Mouse (Mus musculus): ENCODE data around the gene Col11a2. TPM values are rescaled to one million over a fixed set of nuclear protein-coding genes. Genes with fewer than 3 reads are reported as not detected.

Gene Col11a2
- polyA plus RNA-seq, 1 experiment = 10.7 TPM

DNA sequence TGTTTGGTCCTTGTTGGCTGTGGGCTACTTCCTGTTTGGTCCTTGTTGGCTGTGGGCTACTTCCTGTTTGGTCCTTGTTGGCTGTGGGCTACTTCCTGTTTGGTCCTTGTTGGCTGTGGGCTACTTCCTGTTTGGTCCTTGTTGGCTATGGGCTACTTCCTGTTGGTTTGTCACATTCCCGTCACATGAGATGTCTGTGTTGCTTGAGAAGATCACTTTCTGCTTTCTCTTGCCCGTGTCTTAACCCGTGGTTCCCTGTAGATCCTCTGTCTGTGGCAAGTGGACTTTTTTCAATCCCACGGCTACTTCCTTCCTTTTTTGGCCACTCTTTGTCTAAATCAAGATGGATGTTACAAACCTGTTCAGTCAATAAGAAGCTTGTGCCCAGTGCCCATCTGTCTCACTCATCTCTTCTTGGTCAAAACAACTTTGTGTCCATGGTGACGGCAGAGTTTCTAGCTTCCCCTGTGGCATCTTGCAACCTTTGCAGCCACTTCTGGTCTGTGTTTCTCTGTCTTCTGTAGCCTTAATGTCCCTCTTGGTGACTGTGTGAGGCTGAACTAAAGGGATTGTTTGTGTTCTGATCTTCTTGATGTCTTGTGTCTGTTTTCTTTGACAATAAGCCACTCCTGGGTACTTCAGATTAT, 8.3 kb downstream of the Col11a2 start:
- DNase-seq (ENCODE audit: extremely low spot score in 1 of 2, low spot score in 1 of 2) = no peak

DNA sequence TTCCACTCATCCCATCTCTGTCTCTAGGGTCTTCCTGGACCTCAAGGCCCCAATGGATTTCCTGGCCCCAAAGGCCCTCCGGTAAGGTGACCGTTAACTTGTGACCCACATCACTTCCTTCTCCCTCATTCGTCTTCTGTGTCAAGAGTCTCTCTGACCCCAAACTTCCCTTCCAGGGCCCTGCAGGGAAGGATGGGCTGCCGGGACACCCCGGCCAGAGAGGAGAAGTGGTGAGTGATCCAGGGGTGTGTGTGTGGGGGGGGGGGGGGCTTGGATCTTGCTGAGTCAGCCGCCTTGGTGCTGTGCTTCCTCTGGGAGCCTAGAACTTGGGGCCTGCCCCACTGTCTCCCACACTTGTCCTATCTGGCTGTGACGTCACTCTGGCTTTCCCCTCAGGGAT, 18.0 kb downstream of the Col11a2 start:
- no peak for DNase-seq (ENCODE audit: extremely low spot score in 1 of 2, low spot score in 1 of 2)

DNA sequence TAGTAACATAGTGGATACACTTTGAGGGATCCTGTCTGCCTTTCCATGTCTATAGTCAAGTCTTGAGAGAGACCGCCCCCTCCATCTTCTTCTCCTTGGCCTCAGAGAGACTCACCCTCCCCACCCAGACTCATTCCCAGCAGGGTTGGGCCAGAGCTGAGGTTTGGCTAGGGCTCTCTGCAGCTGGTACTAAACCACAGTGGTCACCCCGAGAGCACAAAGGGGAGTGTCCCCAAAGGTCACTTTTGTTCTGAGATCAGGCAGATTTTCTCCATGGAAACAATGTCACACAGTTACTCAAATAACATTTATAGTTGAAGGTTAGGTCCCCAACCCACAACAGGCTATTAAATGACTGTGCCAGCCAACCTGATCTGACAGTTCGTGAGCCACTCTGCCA, 29.6 kb downstream of the Col11a2 start:
- DNase-seq (ENCODE audit: extremely low spot score in 1 of 2, low spot score in 1 of 2) = no peak

DNA sequence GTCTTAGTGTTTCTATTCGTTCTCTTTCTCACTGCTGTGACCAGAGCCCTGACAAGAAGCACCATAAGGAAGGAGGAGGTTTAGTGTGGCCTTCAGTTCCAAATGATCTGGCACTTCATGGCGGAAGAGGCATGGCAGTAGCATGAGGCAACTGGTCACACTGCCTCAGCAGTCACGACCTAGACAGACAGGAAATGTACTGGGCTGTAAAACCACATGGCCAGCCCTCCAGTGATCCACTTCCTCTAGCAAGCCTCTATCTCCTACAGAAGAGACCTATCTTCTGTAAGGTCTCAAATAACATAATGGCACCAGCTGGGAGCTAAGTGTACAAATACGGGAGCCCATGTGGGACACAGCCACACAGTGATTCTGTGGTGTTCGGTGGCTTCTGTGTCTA, 32.9 kb downstream of the Col11a2 start:
- DNase-seq (ENCODE audit: extremely low spot score in 1 of 2, low spot score in 1 of 2) = no peak

DNA sequence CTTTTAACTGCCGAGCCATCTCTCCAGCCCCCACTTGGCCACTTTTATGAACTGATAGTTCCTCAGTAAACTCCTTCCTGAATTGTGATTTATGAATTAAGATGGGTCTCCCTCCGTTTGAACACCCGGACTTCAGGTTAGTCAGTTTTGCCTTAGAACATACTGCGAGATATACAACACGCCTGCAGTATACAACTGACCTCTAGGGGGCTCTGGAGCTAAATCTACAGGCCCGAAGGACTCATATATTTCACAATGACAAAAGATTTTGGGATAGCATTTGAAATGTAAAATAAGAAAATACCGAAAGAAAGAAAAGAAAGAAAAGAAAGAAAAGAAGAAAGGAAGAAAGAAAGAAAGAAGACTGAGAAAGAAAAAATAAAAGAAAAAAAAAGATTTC, 36.0 kb downstream of the Col11a2 start:
- DNase-seq (ENCODE audit: extremely low spot score in 1 of 2, low spot score in 1 of 2) = peak; percentile 23 to 85

DNA sequence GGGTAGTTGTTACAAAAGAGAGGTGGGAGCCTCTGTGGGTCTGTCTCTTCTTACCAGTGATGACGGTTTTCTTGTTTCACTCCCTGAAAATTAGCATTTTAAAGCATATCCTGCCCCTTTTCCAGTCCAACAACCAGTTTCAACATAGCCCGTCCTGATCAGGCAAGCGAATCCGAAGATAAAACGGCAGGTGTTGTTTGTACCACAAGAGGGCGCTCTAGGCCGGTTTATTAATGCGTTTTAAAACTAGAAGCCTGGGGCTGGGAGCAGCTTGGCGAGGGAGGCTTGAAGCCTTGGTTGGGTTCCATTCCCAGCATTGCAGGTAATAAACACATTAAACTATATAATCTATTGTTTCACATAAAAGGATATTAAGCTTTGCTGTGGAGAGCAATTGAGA, 38.3 kb downstream of the Col11a2 start:
- peak; percentile 15 to 87 for DNase-seq (ENCODE audit: extremely low spot score in 1 of 2, low spot score in 1 of 2)

DNA sequence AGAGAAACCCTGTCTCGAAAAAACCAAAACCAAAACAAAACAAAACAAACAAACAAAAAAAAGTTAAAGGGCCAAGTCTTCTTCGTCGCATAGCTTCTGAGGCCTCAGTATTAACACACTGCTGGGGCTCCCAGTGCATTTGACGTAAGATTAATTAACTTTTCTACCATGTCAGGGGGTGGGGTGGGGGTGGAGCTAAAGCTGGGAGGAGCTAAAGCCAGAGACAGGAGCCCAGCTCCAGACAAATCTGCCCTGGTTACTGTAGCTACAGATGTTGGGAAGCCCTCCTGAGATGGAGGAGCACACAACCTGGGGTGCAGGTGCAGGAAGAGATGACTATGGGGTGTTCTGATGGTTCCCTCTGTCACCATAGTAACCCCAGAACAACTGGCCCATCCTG, 38.9 kb downstream of the Col11a2 start:
- no peak for DNase-seq (ENCODE audit: extremely low spot score in 1 of 2, low spot score in 1 of 2)

DNA sequence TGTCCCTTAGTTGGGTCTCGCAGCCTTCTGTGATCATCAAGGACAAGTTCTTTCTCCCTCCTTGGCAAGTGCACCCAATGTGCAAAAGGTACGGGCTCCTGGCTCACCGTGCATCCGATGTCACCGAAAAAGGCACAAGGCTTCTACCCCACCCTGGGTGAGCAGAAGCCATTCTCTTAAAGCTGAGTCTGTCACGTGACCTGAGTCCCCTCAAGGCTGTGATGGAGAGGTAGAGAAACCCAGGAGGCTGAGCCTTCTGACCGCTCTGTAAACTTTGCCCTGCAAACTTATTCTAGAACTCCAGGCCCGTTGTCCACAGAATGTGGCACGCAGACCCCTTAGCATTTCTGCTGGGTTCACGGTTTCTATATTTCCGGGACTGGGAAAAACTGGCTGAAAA, 39.8 kb downstream of the Col11a2 start:
- DNase-seq (ENCODE audit: extremely low spot score in 1 of 2, low spot score in 1 of 2) = no peak

DNA sequence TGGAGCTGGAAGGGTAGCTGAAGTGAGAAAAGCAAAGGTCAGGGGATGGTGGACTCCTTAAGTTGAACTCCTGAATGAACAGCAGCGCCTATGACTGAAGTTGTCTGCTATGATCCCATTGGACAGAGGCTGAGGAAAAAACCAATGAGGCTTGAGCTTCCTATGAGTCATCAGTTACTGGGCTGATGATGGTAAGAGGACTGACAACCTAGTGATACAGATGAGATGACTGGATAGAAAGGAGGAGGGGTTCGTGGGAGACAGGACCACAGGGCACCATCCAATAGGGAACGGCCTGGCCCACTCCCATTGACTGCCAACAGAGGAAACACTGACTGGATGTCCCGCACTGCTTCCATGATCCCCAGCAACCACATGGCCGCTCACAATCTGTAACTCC, 40.4 kb downstream of the Col11a2 start:
- peak; percentile 20 to 70 for DNase-seq (ENCODE audit: extremely low spot score in 1 of 2, low spot score in 1 of 2)

DNA sequence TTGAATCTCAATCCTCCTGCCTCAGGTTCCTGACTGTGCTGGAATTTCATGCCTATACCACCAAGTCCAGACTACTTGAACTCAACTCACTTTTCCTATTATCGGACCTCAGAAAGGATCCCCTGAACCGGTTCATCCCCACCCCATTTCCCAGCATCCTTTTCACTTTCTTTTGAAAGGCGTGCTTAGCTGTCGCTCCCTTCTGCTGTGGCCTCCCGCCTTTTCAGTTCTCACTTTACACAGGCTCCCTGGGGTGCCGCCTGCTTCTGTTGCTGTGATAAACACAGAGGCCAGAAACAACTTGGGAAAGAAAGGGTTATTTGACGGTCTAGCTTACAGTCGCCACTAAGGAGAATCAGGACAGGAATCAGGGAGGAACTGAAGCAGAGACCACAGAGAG, 43.9 kb downstream of the Col11a2 start:
- DNase-seq (ENCODE audit: extremely low spot score in 1 of 2, low spot score in 1 of 2) = no peak

DNA sequence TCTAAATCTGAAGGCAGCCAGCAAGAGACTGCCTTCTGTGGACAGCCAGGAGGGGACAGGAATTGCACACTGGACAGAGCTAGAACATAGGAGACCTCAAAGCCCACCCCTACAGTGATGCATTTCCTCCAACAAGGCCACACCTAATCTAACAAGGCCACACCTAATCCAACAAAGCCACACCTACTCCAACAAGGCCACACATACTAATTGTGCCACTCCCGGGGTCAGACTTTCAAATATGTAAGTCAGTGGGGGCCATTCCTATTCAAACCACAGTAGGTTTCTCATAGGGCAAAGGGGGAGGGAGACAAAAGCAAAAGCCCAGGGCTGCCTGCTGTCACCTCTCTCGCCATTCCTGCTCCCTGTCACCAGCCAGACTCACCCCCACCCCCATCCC, 48.1 kb downstream of the Col11a2 start:
- no peak for DNase-seq (ENCODE audit: extremely low spot score in 1 of 2, low spot score in 1 of 2)

DNA sequence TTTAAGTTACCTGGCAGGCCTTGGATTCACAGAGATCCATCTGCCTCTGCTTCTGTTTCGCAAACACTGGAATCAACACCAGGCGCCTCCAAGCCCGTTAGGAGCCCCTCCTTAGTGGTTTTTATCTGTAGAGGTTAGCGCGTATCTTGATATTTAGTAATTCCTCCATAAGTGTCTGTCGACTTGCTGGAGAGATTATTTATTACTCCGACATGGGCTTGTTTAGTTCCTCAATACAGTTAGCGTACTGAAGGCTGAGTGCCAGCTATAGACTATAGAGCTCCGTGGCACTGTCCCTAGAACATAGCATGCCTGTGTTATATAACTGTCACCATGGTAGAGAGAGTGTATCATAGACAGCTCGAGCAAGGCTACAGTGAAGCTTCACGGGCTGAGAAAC, 48.9 kb downstream of the Col11a2 start:
- no peak for DNase-seq (ENCODE audit: extremely low spot score in 1 of 2, low spot score in 1 of 2)

DNA sequence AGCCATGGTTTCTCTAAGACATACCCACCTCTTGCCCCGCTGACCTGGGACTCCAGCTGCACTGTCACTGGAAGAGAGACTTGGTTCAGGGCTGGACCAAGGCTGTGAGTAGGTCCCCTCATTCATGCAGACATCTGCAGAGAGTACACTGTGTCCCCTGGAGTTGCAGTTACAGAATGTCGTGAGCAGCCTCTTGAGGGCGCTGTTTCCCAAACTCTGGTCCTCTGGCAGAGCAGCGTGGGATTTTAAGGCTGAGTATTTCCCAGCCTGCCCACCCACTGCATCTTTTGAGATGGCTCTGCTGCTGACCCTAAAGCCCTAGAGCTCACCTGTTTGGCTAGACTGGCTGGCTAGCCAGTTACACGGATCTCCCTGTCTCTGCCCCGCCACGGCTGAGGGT, 51.7 kb downstream of the Col11a2 start:
- DNase-seq (ENCODE audit: extremely low spot score in 1 of 2, low spot score in 1 of 2) = no peak

DNA sequence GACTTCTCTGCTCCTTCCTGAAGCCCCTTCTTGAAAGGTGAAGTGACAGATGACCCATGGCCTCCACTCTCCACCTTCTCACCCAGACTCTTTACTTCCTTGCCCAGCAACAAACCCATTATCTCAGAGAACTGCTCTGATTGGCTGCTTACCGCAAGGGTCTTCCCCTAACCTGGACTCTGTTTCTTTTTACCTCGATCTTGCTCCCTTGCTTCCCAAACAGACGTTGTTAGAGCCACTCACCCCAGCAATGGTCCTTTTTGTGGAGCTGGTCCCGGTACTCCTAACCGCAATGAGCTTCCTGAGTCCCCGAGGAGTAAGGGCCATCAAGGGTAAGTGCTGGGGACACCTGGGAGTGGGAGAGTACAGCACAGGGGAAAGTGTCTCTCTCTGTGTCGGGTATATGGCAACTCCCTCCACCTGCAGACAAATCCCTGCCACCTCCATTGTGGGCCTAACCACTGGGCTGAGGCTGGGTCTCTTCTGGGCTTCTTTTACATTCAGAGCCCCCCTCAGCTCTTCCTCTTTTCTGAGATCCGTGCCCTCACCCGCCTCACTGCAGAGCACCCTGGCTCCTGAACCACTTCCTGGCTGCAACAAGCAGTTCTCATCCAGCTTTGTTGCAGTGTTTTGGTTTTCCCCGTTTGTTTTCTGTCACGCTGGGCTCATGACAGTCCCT, 53.1 kb downstream of the Col11a2 start, which contains the start of gene H2-Oa:
Gene H2-Oa, plus strand, starts transcription at position 144 of the 679 bp plus-strand sequence.
- DNase-seq (ENCODE audit: extremely low spot score in 1 of 2, low spot score in 1 of 2) = no peak

DNA sequence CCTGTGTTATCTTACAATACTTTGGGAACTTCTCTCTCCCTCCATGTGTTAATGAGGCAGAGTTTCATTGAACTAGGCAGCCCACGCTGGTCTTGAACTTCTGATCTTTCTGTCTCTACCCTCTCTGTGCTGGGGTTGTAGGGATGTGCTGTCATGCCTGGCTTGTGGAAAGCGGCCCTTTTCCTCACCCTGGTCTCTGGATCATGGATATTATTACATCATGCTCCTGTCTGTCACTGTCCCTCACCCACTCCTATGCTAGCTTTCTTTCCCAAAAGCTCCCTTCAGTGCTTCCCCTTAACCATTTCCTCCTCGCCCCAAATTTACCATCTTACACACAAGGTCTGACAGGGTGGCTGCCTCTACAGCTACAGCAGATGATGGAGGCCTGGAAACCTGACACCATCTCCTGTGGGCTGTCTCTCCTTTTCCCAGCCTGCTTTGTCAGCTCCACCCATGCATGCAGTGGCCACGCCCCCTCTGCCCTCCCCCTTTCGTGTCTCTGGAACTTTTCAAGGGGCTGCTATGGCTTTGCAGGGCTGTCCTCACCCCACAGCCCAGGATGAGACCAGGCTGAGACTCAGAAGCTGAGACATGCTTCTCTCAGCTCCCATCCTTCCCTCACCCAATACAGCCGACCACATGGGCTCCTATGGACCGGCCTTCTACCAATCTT, 54.1 kb downstream of the Col11a2 start:
- DNase-seq (ENCODE audit: extremely low spot score in 1 of 2, low spot score in 1 of 2) = no peak

DNA sequence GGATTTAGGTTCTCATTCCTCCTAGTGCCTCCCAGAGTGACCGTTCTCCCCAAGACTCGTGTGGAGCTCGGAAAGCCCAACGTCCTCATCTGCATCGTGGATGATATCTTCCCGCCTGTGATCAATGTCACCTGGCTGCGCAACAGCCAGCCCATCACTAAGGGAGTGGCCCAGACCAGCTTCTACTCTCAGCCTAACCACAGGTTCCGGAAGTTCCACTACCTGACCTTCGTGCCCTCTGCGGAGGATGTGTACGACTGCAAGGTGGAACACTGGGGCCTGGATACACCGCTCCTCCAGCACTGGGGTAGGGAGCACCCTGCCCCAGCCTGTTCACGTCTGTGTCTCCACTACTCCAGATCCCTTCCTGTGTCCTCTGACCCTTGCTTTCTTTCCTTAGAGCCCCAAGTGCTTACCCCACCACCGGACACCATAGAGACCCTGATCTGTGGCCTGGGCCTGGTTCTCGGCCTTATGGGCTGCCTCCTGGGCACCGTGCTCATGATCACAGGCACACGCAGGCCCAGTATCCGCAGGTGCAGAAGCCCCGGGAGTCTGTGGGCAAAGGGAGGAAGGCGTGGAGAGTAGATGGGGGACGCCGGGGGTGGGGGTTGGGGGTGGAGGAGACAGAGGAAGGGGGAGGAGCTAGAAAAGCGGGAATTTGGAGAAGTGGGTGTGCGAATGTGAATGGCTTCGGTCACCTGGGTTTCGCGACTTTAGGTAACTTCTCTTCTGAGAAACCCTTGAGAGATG, 55.2 kb downstream of the Col11a2 start:
- no peak for DNase-seq (ENCODE audit: extremely low spot score in 1 of 2, low spot score in 1 of 2)

DNA sequence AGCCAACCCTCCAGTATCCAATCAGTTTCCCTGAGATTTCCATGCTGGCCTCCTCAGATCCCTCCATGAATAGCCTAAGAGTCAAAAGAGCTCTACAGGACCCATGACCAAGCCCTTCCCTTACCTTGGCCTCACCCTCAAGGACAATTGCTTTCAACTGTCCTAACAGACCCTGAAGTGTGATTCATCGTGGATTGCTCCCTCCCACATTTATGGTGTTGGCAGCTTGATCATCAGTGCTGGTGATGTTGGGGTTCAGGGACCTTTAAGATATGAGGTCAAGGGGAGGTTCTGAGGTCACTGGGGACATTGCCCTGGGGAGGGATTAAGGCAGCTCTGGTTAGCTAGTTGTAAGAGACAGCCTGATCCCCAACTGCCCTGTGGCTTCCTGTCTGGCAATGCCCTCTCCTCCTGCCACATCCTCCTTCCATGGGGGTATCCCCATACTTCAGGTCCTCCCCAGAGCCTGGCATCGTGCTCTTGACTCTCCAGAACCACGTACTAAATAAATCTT, 57.3 kb downstream of the Col11a2 start:
- DNase-seq (ENCODE audit: extremely low spot score in 1 of 2, low spot score in 1 of 2) = no peak

DNA sequence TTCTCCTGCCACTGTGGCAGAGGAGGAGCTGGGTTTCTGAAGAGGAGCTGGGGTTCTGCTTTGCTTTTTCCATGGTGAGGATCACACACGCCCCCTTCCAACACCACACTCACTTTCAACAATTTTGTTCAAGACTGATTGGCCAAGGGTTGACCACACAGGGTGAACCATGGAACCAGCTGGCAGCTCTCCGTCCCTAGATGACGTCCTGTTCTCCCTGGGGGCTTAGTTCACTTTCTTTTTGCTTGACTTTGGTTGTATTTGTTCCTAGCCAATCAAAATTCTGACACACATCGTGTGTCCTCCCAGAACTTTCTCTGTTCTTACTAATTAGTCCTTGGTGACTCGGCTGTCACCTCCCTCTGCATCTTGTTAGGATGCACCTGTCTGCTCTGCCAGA, 58.0 kb downstream of the Col11a2 start:
- no peak for DNase-seq (ENCODE audit: extremely low spot score in 1 of 2, low spot score in 1 of 2)

DNA sequence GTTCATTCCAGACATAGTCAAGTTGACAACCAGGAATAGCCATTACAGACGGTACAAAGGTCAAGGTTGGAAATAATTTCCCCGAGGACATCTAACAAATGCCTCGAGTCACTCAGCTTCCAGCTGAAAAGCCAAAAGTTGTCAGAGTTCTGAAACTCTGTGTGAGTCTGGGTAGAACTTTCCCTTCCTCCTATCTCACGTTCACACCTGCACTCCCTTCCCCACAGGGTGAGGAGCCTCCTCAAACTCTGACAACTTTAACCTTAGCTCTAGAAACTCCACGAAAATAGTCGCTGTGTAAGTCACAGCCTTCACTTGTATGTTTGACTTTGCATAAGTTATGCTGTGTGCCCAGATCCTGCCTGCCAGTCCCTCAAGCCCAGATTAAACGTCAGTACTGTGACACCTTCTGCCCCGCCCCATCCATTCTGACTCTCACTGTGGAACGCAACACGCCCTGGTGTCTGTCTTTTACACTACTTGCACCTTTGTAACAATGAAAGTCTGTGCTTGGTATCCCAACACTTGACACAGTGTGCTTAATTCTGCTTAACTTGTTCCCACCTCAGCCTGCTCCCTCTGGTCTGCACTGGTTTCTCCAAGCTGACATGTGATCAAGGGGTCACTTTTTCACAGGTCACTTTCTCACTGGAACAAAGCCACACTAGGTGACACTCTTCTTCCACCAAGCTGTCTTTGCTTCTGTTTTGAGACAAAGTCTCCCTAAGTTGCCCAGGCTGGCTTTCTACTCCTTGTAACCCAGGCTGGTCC, 59.7 kb downstream of the Col11a2 start:
- no peak for DNase-seq (ENCODE audit: extremely low spot score in 1 of 2, low spot score in 1 of 2)

DNA sequence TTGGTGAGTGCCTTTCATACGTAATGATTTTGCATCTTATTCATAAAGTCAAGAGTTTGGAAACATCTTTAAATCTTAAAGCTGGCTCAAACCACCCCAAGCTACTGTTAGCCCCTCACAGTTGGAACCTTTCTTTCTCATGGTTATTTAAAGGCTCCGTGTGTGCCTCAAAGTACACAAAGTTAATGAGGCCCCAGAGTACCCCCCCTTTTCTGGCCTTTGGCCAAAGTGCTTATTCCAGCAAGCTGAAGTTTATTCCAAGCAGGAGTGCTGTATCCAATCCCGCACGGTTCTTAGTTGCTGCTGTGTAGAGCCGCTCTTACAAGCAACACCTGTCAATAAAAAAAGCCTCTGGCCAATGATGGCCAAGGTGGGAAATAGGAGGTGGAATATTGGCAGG, 60.3 kb downstream of the Col11a2 start:
- DNase-seq (ENCODE audit: extremely low spot score in 1 of 2, low spot score in 1 of 2) = no peak

Data from frontal cortex, adult 2 months (tissue).